Mouse (Mus musculus) thymus, adult 18-20 months (tissue): ENCODE measurements at regions not wholly inside any gene's neighbourhood (a gene's known extent, or its start where the extent isn't known, plus 50 kb on each side); places are given as distances from the start of the nearest gene placed in this dataset.
"Not testable (repeated sequence)": the region's sequence is repeated elsewhere in the genome, so short reads cannot be mapped to it uniquely, and the experiment has no call there.

Experiments
- DNase-seq, 2 experiments: peaks; one replicate each; pipeline ENCODE4 v3.0.0; 2022; ENCODE audit warnings: mixed read lengths in 2 of 2

- no peak for DNase-seq
Observed at GRCm38 (mm10) chr12:114009391-114009790, 465.7 kb downstream of the Adam6a start.

DNA sequence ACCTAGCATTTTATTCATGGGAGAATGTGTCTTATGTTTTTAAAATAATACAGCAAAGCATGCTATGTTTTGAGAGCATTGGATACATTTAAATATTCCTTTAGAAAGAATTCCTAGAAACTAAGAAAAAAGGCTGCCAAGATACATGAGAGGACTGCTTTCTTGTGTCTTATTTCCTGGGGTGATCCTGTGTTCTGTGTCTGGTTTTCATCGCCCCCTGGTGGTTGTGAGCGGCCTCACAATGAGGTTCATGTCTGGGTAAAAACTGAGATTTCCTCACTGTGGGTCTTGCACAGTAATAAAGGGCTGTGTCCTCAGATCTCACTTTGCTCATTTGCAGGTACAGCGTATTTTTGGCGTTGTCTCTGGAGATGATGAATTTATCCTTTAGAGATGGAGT is 469.2 kb downstream of the Adam6a start:
- peak; percentile 62 to 66 for DNase-seq

DNA sequence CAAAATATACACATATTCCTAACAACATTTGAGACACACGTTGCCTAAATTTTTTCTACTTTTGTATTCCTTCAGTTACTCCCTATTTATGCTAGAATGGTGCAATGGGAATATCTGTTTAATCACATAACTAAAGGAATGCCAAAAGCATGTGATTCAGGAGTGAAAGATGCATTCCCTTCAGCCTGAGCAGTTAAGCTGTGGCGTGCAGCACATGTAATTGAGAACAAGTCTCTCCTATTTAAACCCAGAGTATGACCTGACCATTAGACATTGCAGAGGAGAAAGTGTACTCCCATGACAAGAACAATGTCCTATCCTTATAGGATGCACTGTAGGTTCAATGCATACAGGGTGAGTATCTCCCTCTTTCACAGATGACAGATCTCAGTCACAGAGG is 493.3 kb downstream of the Adam6a start:
- DNase-seq: not testable (repeated sequence)

GRCm38 (mm10) chr12:114047991-114048390 is 504.3 kb downstream of the Adam6a start:
- not testable (repeated sequence) for DNase-seq

GRCm38 (mm10) chr12:114053341-114053740 is 509.6 kb downstream of the Adam6a start:
- DNase-seq: no peak

DNA sequence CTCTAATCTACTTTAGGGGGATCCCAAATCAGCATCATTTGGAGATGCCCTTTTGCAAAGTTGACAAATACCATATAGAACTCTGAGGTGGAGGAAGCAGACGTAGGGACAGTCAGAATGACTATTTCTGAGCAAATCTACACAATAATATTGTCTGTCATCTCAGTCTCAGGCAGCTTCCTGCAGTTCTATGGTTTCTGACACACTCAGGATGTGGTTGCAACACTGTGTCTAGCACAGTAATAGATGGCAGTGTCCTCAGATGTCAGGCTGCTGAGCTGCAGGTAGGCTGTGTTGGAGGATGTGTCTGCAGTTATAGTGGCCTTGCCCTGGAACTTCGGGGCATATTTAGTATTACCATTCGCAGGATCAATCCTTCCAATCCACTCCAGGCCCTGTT is 515.9 kb downstream of the Adam6a start:
- peak in 1 of 2 experiments; percentile 59 for DNase-seq

GRCm38 (mm10) chr12:114067166-114067565 is 523.5 kb downstream of the Adam6a start:
- DNase-seq: no peak

GRCm38 (mm10) chr12:114108731-114109130 is 565.0 kb downstream of the Adam6a start:
- peak in 1 of 2 experiments; percentile 18 for DNase-seq

- no peak for DNase-seq
Observed at GRCm38 (mm10) chr12:114134897-114135296, 591.2 kb downstream of the Adam6a start.

- DNase-seq: no peak
Observed at GRCm38 (mm10) chr12:114148779-114149178, 605.1 kb downstream of the Adam6a start.

DNA sequence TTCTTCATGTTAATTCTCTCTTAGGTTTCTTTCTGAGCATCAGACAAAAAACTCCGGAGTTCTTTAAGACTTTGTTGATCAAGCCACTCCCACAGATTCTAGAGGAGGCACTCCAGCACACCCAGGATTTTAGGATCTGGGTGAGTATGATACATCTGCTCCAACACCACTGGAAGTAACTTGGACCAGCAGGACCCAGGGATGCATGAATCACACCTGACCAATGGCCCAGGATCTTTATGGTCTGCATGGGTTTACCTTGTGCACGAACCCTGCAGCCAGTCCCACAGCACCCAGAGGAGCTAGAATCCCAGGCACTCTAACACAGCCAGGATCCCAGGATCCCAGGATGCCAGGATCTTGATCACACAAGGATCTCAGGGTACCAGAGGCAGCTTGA is 628.6 kb downstream of the Adam6a start:
- no peak for DNase-seq

DNA sequence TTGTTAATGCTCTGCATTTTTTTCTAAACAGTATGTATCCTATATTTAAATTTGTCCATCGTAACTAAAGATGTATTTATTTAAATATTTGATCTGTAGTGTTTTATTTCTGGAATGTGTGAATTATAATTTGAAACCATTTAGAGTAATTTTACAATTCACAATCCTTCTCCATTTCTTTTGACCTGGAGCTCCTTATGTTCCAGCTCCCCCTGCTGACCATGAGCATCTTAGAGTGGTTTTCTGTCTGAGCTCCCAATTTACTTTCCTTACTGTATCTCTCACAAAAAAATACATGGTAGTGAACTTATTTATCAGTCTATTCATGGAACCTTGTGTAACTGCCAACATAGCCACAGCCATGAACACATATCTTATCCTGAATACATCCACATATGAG is 655.8 kb downstream of the Adam6a start:
- no peak for DNase-seq

DNA sequence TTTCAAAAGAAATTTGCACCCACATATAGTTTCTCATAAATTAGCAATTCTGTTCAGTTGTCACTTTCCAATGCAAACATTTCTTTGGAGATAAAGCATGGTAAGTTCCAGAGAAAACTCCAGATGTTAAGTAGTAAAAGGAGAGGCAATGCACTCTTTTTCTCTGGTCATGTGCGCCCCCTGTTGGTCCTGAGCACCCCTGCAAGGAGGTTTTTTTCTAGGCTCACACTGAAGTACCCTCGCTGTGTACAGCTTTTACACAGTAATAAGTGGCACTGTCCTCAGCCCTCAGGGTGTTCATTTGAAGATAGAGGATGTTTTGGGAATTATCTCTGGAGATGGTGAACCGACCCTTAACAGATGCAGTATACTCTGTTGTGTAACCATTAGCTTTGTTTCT is 678.8 kb downstream of the Adam6a start:
- peak in 1 of 2 experiments; percentile 5 for DNase-seq
